Mouse (Mus musculus) midbrain, embryonic 14.5 days (tissue): ENCODE results near the gene Sars. TPM values are rescaled to one million over a fixed set of nuclear protein-coding genes. Genes with fewer than 3 reads are reported as not detected.

Experiments used
- ATAC-seq: fragments of 200-750 bp; cut with Nextera tagmentation; 2 replicates; pipeline ENCODE4 v1.8.0; 2017; ENCODE audit warnings: moderate number of reproducible peaks, moderate library complexity; ENCODE audit not compliant: low FRiP score, low TSS enrichment
- DNase-seq: peaks from one replicate; pipeline ENCODE4 v3.0.0-alpha.2; 2015
- H3K27ac ChIP-seq: fragments of 300-500 bp; sonication (generic); replicated peaks from 2 replicates; pipeline ENCODE4 v1.5.1; 2014; ENCODE audit warnings: mild to moderate bottlenecking, low read depth, low read length, moderate library complexity
- H3K27me3 ChIP-seq: fragments of 300-500 bp; sonication (generic); 2 replicates; pipeline ENCODE4 v1.6.1; 2014; ENCODE audit warnings: low read length, control low read depth, mixed read lengths; ENCODE audit not compliant: control insufficient read depth, insufficient read depth
- H3K36me3 ChIP-seq: fragments of 300-500 bp; sonication (generic); 2 replicates; pipeline ENCODE4 v1.6.1; 2014; ENCODE audit warnings: low read length, control low read depth; ENCODE audit not compliant: control insufficient read depth, insufficient read depth
- H3K4me1 ChIP-seq: fragments of 300-500 bp; sonication (generic); 2 replicates; pipeline ENCODE4 v1.6.1; 2014; ENCODE audit warnings: mild to moderate bottlenecking, antibody characterized with exemption, low read length, control low read depth; ENCODE audit not compliant: control insufficient read depth, insufficient read depth
- H3K4me2 ChIP-seq: fragments of 300-500 bp; sonication (generic); 2 replicates; pipeline ENCODE4 v1.6.1; 2014; ENCODE audit warnings: mild to moderate bottlenecking, low read length, moderate library complexity
- H3K4me3 ChIP-seq: fragments of 300-500 bp; sonication (generic); replicated peaks from 2 replicates; pipeline ENCODE4 v1.5.1; 2014; ENCODE audit warnings: low read depth, low read length
- H3K9ac ChIP-seq: fragments of 300-500 bp; sonication (generic); replicated peaks from 2 replicates; pipeline ENCODE4 v1.6.1; 2014; ENCODE audit warnings: mild to moderate bottlenecking, low read length, moderate library complexity
- H3K9me3 ChIP-seq: fragments of 300-500 bp; sonication (generic); 2 replicates; pipeline ENCODE4 v1.6.1; 2016; ENCODE audit warnings: low read length, control low read depth, mixed read lengths; ENCODE audit not compliant: control insufficient read depth
- WGBS: fragments of 180-500 bp; shearing (Covaris S2); extraction: QIAGEN DNeasy Blood & Tissue Kit; methylation state at CpG from one replicate; pipeline ENCODE4 v1.1.7; 2014; 5-methylcytosine and 5-hydroxymethylcytosine counted together
- polyA plus RNA-seq: library from polyadenylated mRNA; unstranded; fragments of >200 nt; fragmentation: Nextera tagmentation; extraction: Ambion mirVana; gene quantifications from 2 replicates; pipeline ENCODE4 v1.2.1, GENCODE M21; 2014

Sars gene
- polyA plus RNA-seq, 1 experiment from 2014 or later, result 217 TPM

DNA sequence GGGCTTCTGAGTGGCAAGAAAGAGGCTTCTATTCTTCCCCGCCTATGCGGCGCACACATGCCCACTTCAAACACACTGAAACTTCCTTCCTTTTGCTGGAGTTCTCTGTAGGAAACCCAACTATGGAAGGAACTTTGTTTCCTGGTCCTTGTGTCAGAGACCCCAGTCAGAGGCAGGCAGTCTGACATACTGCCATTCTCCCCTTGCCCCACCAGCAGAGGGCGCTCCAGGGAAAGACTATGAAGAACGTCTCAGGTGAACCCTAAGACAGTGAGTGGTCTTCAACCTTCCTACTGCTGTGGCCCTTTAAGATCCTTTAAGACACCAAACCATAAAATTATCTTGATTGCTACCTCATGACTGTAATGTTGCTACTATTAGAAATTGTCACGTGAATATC lies 21.4 kb upstream of the Sars start:
- no peak for DNase-seq
- H3K27me3 ChIP-seq, result no peaks in the 10 kb centered on the region
- H3K9me3 ChIP-seq, result no peaks in the 10 kb centered on the region
- H3K27ac ChIP-seq, result no peak overlapping the region
- H3K36me3 ChIP-seq, result no peaks in the 10 kb centered on the region
- H3K4me3 ChIP-seq, result no peak overlapping the region
- H3K9ac ChIP-seq, result no peak overlapping the region
- H3K4me1 ChIP-seq, result no peaks in the 10 kb centered on the region
- ATAC-seq, result no peak
- WGBS, result 91% methylated on average over 6 of the region's 6 CpGs
- no peak overlapping the region for H3K4me2 ChIP-seq

DNA sequence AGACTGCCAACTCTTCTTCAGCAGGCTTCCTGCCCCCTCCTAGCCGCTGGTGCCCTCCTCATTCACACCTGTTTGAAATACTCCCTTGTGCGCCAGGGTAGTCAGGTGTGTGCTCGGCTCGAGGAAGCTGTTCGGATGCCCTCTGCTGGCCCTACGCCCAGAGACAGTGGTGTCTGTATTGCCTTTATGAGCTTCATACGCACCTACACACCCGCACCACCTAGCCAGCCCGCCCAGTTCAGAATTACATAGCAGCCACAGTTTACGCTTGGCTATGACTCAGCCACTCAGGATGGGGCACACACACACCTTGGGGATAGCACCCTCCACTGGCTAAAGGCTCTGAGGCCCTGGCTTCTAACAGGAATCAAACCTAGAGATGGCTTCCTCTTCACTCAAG lies 13.9 kb upstream of the Sars start:
- no peak overlapping the region for H3K4me3 ChIP-seq
- WGBS, result 53% methylated on average over 10 of the region's 10 CpGs
- H3K36me3 ChIP-seq, result no peaks in the 10 kb centered on the region
- no peak overlapping the region for H3K9ac ChIP-seq
- no peaks in the 10 kb centered on the region for H3K27me3 ChIP-seq
- ATAC-seq (no peak), DNase-seq (no peak)
- no peak overlapping the region for H3K27ac ChIP-seq
- H3K4me1 ChIP-seq, result no peaks in the 10 kb centered on the region
- H3K4me2 ChIP-seq, result no peak overlapping the region
- H3K9me3 ChIP-seq, result no peaks in the 10 kb centered on the region

DNA sequence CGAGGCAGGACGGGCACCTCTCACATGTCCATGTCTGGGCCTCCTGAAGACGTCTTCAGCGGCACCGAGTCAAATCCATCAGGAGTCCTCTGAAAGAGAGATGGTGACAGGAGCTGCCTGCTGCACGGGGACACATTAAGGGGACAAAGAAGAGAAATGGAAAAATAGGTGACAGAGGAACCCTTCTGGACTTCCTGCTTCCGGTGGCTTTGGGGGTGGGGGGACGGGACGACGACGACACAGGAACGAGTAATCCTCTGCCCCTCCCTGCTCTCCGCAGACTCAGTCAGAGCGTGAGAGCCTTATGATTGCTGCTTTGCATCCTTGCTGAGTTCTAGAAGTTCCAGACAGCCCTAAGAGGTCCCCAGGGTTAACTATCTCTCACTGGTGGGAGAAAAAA lies 13.4 kb upstream of the Sars start:
- WGBS, result 57% methylated on average over 14 of the region's 14 CpGs

DNA sequence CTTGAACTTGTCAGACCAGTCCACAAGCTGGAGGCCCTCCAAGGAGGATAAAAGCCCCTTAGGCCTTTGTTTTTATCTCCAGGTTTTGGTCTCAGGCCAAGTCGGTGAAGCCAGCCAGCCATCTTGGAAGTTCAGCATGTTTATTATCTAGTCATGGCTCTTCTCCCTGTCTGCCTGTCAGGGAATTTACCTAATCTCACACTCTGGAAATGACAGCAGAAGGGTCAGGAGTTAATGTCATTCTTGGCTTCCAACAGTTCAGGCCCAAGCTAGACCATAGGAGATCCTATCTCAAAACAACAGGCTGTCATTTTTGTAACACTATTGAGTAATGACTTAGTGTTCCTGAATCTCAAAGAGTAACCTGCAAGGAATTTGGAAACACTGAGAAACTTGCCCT lies 9.2 kb upstream of the Sars start:
- no peak overlapping the region for H3K4me3 ChIP-seq
- no peaks in the 10 kb centered on the region for H3K36me3 ChIP-seq
- 73% methylated on average over 1 of the region's 1 CpGs for WGBS
- no peaks in the 10 kb centered on the region for H3K9me3 ChIP-seq
- DNase-seq (no peak), ATAC-seq (no peak)
- no peak overlapping the region for H3K9ac ChIP-seq
- no peak overlapping the region for H3K4me2 ChIP-seq
- H3K27me3 ChIP-seq, result no peaks in the 10 kb centered on the region
- no peaks in the 10 kb centered on the region for H3K4me1 ChIP-seq
- H3K27ac ChIP-seq, result no peak overlapping the region

More for the DNA sequence above, 13.4 kb upstream of the Sars start:
- ATAC-seq, result no peak
- DNase-seq, result no peak
- Histone ChIP-seq H3K4me3 (no peak overlapping the region), H3K9me3 (no peaks in the 10 kb centered on the region), H3K27ac (no peak overlapping the region), H3K4me2 (no peak overlapping the region), H3K27me3 (no peaks in the 10 kb centered on the region), H3K36me3 (no peaks in the 10 kb centered on the region), H3K9ac (no peak overlapping the region), H3K4me1 (no peaks in the 10 kb centered on the region)

DNA sequence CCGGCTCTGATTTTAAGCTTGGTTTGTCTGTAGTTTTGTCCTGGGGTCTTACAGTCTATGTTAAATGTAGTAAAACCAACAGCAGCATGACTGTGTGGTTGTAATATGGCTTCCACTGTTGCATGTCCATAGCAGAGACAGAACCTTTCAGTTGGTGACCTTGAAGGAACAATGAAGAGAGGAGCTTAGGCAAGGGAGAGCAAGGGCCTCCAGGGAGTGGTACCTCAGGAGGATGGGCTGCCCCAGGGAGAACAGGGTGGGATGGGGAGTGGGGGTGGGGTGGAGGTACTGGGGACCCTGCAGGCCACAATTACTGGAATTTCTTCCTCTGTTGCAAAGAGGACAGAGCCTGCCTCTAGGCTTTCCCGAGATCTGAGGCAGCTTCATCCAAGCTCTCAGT lies 7.0 kb upstream of the Sars start:
- Histone ChIP-seq H3K9ac (no peak overlapping the region), H3K4me3 (no peak overlapping the region), H3K27me3 (no peaks in the 10 kb centered on the region), H3K9me3 (no peaks in the 10 kb centered on the region), H3K36me3 (no peaks in the 10 kb centered on the region), H3K4me1 (no peaks in the 10 kb centered on the region), H3K4me2 (no peak overlapping the region), H3K27ac (no peak overlapping the region)
- ATAC-seq (no peak), DNase-seq (no peak)
- WGBS, result 80% methylated on average over 2 of the region's 2 CpGs

DNA sequence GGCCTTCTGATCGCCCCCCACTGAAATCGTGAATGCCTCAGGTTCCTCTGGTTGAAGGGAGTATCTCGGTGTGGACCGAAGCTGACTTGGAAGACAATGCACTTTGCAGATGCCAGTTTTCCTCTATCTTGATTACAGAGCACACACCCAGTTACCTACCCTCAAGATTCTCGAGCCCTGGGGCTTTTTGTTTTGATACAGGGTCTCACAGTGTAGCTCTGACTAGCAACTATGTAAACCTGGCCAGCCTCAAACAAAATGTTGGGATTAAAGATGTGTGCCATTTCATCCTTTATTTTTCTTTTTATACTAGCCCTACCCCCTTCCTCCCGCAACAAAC lies 327 bp upstream of the Sars start:
- Histone ChIP-seq H3K27ac (peak overlapping the region; percentile 92), H3K4me1 (peaks cover 33% of the 10 kb centered on the region), H3K4me3 (peak overlapping the region; percentile 90), H3K9me3 (no peaks in the 10 kb centered on the region), H3K4me2 (peak overlapping the region; percentile 97), H3K27me3 (no peaks in the 10 kb centered on the region), H3K9ac (peak overlapping the region; percentile 89), H3K36me3 (peaks cover 13% of the 10 kb centered on the region; the same call in 1 of the 2 replicates)
- peak; percentile 38 for ATAC-seq
- DNase-seq, result no peak
- 13% methylated on average over 6 of the region's 6 CpGs for WGBS

DNA sequence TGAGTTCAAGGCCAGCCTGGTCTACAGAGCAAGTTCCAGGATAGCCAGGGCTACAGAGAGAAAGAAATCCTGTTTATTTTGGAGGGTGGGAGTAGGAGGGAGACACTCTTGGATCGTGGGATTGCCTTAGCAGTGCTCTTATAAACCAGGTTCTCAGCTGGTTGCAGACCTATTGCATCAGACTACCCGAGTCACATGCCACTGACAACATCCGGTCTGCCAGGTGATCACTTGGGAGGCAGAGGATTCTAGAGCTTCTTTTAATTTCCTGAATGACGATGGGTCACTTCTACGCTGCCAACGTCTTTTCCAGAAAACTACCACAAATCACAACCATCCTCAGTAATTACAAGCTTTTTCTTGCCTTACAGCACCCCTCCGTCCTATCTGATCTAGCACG lies 980 bp downstream of the Sars start:
- H3K4me3 ChIP-seq, result peak overlapping the region; percentile 90
- ATAC-seq (no peak), DNase-seq (peak; percentile 46)
- peak overlapping the region; percentile 97 for H3K4me2 ChIP-seq
- no peaks in the 10 kb centered on the region for H3K9me3 ChIP-seq
- WGBS, result 21% methylated on average over 8 of the region's 8 CpGs
- H3K36me3 ChIP-seq, result peaks cover 13% of the 10 kb centered on the region; the same call in 1 of the 2 replicates
- peak overlapping the region; percentile 89 for H3K9ac ChIP-seq
- peaks cover 33% of the 10 kb centered on the region for H3K4me1 ChIP-seq
- H3K27ac ChIP-seq, result peak overlapping the region; percentile 92
- no peaks in the 10 kb centered on the region for H3K27me3 ChIP-seq

DNA sequence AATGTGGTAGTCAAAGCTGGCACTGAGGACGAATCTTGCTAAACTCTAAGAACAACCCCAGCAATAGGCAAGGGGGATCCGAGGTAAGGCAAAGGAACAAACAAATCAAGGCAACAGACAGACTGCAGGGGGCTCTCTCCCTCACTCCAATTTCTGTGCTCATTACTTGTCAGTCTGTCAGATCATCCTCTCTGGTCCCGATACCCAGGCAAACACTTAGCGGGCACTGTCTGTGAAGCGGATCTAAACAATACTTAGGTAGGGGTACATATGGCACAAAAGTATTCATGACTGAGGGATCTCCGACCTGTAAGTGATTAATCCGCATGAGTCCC lies 8.7 kb downstream of the Sars start:
- no peak overlapping the region for H3K27ac ChIP-seq
- no peaks in the 10 kb centered on the region for H3K27me3 ChIP-seq
- DNase-seq (peak; percentile 36), ATAC-seq (no peak)
- no peak overlapping the region for H3K4me3 ChIP-seq
- H3K4me1 ChIP-seq, result peaks cover 32% of the 10 kb centered on the region
- 55% methylated on average over 7 of the region's 7 CpGs for WGBS
- H3K36me3 ChIP-seq, result peaks cover 61% of the 10 kb centered on the region
- H3K4me2 ChIP-seq, result no peak overlapping the region
- H3K9ac ChIP-seq, result no peak overlapping the region
- H3K9me3 ChIP-seq, result no peaks in the 10 kb centered on the region

DNA sequence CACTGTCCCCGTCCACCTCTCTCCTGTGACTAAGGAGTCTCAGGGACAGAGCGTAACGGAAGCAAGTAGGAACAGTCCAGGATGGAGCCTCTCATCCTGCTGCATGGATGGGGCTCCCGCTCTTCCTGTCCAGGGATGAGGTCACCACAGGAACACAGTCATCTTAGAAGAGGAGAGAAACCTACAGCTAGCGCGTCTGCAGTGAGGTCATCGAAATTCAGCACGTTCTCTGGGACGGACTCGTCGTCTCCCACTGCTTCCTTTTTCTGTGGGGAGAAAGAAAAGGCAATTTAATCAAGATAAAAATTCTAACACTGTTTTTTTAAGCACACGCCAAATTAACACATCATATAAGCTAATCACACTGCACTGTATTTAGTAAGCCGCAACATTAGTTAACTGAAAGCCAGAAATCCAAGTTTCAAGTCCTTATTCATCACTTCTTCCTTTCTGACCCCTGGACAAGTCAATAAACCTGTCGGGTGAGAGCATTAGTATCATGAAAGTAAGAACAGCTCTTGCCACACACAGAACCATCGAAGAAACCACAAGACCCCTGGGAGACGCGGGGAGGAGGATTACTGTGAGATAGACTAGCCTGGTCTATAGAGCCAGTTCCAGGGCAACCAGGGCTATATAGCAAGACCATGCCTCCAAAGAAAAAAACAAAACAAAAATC lies 9.2 kb downstream of the Sars start:
- WGBS, result 71% methylated on average over 17 of the region's 17 CpGs
- Histone ChIP-seq H3K9me3 (no peaks in the 10 kb centered on the region), H3K4me2 (no peak overlapping the region), H3K36me3 (peaks cover 61% of the 10 kb centered on the region), H3K4me3 (no peak overlapping the region), H3K27ac (peak overlapping the region; percentile 92), H3K9ac (no peak overlapping the region), H3K4me1 (peaks cover 29% of the 10 kb centered on the region), H3K27me3 (no peaks in the 10 kb centered on the region)
- ATAC-seq (no peak), DNase-seq (no peak)
